Mouse (Mus musculus): ENCODE measurements around the gene Zfp982.
"Not testable (repeated sequence)": the region's sequence is repeated elsewhere in the genome, so short reads cannot be mapped to it uniquely, and the experiment has no call there.

The Zfp982 gene

DNA sequence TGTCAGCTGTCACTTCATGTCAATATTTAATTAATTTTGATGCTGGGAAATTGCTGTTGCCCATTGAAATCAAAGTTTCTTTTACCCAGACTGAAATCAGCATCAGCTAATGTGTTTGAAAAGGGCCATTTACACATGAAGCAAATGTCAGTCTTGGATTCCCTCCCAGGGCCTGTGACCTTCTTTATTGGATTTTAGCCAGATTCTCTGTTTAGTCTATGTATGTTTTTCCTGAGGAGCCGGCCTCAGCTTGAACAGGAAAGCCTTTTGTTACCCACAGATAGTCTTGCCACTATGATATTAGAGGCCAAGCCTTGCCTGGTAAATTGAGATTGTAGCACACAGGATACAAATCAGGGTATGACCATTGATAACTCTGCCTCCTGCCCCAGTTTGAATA lies 66.9 kb downstream of the Zfp982 start:
- DNase-seq (ENCODE audit: low spot score) = not testable (repeated sequence)
